Mouse (Mus musculus): ENCODE results near the gene Scube1. TPM values are rescaled to one million over a fixed set of nuclear protein-coding genes. Genes with fewer than 3 reads are reported as not detected.

The Scube1 gene
- polyA plus RNA-seq, 1 experiment from 2014 or later = 0.13 TPM

- no peak for DNase-seq (ENCODE audit: low spot score)
Measured at GRCm38 (mm10) chr15:83709889-83710774, 14.7 kb downstream of the Scube1 start.

DNA sequence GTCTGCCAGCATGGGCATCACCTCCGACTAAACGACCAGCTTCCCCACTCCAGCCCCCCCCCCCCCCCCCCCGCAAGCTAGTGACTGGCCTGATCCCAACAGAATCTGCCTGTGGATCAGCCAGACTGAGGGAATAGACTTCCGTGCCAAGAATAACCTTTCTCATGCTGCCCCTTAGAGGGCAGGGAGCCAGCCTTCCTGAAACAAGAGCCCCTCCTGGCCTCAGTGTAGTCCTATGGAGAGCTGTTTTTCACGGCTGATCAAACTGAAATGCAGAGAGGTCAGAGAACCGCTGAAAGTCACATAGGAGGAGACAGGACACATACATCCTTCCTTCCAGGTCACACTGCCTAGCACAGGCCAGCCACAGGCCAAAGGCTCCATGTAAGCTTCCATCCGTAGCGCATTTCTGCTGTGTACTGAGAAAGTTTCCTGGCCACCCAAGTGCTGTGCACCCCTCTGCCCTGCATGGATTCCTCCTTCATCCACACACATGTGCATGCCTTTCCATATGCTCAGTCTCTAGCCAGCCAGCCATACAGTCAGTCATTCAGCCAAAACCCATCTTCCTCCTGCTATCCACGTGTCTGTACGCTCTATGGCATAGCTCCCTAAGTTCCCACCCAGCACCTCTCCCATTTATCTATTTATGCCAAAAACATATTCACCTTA lies 18.2 kb downstream of the Scube1 start:
- DNase-seq (ENCODE audit: low spot score) = no peak

DNA sequence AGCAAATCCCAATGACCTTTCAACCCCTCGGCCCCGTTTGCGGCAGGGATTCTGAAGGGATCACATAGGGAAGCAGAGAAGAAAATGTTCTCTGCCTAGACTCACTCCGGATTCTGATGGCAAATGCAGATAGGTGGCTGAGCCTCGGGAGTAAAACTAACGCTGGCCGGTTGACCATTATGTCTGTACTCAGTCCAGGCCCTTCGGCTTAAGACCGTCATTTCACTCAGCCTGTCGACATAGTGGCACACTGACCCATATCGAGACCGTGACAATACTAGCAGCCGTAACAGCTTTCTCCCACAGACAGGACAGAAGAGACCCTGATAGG lies 24.3 kb downstream of the Scube1 start:
- no peak for DNase-seq (ENCODE audit: low spot score)

GRCm38 (mm10) chr15:83699834-83700592 lies 24.8 kb downstream of the Scube1 start:
- DNase-seq (ENCODE audit: low spot score) = no peak

DNA sequence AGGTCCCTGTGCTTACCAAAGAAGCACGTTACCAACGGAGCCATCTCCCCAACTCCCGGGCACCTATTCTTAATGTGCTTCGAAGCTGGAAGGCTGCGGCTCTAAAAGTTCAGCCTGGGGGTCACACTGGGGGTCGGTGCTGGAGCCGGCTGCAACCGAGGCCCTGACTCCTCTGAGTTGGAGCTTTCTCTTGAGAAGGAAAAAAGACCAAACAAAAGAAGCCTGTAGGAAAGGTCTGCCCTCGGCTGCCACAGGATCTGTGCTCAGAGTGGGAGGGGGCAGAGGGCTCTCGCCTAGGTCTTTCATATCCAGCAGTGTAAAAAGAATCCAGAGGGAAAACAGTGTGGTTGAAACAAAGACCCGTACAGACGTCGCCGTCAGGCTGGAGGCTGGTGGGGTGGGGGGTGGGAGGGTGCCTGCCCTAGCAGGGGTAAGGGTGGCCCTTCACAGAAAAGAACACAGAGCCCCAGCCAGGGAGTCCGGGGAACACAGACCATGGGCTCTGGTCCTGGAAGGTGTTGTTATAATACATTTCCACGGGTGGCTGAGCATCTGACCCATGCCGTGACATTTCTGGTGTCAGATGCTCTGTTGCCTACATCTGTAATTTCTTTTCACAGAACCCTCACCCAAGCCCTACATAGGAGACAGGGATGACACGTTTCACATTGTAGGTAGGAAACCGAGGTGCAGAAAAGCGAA lies 25.5 kb downstream of the Scube1 start:
- DNase-seq (ENCODE audit: low spot score) = no peak

DNA sequence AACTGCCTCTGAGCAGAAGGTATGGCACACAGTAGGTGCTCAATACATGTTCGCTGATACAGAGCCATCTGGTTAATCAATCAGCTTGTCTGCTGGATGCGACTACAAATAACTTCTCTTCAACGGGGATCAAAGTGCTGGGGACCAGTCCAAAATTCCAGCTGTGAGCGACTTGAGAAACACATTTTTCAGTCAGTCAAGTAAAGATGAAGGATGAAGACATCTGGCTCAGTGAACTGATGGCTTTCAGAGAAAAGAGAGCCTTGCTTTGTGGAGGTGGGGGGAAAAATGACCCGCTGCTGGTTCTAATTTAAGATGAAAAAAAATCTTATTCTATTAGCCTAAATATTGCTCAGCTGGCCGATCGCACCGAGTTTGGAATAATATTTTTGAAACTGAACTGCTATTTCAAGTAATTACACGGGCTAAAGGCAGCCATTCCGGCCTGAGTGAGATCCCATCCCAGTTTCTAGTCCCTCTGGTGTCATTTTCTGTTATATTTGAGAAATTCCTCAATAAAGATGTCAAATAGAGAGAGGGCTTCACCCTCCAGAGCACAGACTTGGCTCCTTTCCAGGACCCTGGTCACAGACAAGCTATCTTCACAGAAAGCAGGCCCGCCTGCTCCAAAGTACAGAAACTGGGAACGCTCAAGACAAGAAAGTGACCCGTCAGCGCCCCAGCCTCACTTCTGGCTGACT lies 28.0 kb downstream of the Scube1 start:
- DNase-seq (ENCODE audit: low spot score) = no peak

DNA sequence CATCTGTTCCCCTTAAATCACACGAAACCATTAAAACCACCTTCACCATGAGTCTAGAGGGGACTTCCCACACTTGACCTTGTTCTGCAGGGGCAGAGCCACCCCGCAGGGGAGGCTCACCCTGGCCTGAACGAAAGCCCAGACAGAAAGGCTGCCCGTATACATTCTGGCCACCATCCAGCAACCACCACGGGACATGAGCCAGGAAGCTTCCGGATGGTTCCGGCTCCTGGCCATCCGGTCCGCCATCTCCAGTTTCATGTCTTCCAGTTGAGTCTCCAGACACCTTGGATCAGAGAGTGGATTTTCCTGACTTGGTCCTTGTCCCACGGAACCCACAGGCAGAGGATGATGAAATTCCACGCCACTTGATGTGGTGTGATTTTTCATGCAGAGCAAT lies 29.7 kb downstream of the Scube1 start:
- DNase-seq (ENCODE audit: low spot score) = no peak

DNA sequence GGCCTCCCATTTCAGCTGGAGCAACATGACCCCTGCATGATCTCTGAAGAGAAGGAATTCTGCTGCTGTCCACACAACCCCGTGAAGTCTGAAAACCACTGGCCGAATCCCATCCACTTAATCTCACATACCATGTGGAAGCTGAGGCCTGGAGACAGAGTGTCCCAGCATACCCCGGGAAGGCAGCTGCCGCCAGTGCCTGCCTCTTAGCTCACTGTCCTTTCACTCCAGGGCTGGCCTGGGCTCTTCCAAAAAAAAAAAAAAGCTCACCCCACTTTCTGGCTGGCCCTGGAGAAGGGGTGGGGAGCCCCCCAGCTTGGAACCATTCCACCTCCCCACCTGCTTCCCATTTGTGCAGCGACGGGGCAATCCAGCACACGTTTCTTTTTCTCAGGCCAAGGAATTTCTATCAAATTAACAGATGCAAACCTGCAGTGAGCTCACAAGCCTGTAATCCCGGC lies 32.9 kb downstream of the Scube1 start:
- DNase-seq (ENCODE audit: low spot score) = no peak

DNA sequence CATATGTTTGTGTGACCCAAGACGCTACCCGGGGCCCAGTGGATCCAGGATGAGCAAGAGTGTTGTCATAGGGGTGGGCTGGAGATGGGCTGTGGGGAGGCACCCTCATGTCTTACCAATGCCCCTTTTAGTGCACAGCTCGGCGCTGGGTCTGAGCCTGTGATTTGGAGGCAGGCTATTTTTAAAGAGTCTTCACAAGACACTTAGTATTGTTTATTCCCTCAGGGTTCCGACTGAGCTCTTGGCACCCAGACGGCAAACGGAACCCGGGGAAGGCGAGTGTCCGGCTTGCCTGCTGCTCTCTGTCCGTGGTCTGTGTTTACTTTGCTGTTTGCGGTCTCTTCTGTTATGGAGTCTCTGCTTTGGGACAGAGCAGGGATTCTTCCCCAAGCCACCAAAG lies 34.9 kb downstream of the Scube1 start:
- no peak for DNase-seq (ENCODE audit: low spot score)

DNA sequence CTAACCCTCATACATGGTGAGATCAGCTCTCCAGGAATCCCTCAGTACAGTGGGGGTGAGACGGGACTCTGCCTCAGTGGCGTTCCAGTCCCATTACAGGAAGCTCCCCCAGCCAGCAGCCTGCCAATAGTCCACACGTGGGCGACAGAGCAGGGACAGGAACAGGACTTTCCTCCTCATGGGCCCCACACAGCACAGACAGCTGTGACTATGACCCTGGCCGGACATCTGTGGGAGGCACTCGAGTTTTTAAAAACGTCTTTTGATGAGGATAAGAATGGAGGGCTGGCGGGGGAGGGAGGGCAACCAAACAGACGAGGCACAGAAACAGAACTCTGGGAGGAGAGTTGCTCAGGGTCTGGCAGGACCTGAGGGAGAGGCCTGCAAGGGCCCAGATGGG lies 38.2 kb downstream of the Scube1 start:
- DNase-seq (ENCODE audit: low spot score) = no peak

- DNase-seq (ENCODE audit: low spot score) = no peak
Measured at GRCm38 (mm10) chr15:83685950-83686349, 38.9 kb downstream of the Scube1 start.

- DNase-seq (ENCODE audit: low spot score) = no peak
Measured at GRCm38 (mm10) chr15:83683051-83683561, 41.7 kb downstream of the Scube1 start.

GRCm38 (mm10) chr15:83680300-83680699 lies 44.5 kb downstream of the Scube1 start:
- DNase-seq (ENCODE audit: low spot score) = no peak

DNA sequence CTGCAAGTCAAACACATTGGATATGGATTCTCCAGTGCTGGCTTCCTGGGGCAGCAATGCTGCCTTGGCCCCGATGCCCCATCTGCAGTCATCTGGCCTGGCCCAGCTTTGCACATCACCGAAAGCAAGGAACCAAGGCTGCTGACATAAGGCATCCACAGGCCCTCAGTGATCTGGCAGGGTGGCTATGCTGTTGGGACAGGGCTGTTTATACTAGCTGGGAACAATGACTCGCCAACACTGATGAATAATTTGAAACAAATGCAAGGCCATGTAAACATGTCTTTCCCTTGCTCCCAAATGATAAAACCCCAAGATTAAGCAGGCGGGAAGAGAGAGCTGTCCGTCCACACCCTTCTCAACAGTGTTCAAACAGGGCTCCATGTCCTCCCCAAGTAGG lies 45.1 kb downstream of the Scube1 start:
- DNase-seq (ENCODE audit: low spot score) = no peak

DNA sequence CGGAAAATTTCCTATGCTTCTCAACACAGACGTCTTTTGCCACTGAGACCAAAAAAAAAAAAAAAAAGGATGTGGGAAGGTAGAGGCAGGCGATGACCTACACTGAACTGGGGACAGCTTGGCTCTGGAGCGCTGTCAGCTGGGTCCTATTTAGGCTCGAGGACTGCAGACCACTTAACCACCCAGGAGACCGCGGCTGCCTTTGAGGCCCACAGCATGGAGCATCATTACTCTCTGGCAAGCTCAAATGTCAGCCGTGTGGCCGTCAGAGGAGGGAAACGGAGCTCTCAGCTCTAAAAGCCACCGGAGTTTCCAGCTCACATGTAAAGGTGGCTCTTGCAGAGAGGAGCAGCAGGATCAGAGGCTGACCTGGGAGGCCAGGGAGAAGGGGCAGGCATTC lies 46.2 kb downstream of the Scube1 start:
- DNase-seq (ENCODE audit: low spot score) = no peak

DNA sequence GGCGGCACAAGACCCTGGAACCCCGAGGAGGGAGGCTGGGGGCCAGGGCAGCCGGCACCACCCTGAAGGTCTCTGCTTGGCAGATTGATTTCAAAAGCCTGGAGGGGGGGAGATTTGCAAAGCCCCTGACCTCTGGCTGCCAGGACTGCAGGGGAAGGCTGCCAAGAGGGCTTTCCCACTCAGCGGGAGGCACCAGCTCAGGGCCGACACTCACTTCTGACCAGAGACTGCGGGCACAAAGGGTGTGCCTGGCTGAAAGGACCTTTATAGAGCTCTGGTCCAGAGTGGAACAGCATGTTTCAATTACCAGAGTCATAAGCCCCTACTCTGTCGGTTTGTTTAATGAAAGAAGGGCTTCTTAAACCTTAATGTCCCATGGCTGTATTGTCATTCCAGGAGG lies 46.7 kb downstream of the Scube1 start:
- no peak for DNase-seq (ENCODE audit: low spot score)

DNA sequence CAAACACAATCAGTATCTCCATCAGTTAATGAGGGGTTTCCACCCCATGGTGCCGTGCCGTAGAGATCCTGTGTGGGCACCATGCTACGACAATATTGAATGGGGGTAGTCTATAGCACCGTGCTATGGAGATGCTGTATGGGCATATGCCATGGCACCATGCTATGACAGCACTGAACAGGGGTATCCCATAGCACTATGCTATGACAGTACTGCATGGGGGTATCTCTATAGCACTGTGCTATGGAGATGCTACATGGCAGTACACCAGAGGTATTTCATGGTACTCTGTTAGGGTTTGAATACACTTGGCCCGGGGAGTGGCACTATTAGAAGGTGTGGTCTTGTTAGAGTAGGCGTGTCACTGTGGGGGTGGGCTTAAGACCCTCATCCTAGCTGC lies 47.7 kb downstream of the Scube1 start:
- DNase-seq (ENCODE audit: low spot score) = no peak

DNA sequence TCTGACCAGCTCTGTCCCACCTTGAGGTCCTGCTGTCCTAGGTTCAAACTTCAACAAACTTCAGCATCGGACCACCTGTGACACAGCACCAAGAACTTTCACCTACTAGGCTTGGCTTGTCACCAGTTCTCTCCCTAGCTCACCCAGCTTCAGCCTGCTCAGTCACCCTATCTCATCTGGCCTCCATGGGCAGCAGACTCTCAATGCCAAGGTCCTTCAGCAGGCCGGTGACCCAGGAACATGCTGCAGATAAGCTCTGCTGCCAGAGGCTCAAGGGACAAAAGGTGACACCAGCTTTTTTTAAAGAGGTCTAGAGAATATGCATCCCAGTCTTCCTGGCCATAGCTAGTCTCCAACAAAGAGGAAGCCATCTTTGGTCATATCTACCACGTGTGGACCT lies 48.5 kb downstream of the Scube1 start:
- DNase-seq (ENCODE audit: low spot score) = no peak

- no peak for DNase-seq (ENCODE audit: low spot score)
Measured at GRCm38 (mm10) chr15:83673621-83674020, 51.2 kb downstream of the Scube1 start.

DNA sequence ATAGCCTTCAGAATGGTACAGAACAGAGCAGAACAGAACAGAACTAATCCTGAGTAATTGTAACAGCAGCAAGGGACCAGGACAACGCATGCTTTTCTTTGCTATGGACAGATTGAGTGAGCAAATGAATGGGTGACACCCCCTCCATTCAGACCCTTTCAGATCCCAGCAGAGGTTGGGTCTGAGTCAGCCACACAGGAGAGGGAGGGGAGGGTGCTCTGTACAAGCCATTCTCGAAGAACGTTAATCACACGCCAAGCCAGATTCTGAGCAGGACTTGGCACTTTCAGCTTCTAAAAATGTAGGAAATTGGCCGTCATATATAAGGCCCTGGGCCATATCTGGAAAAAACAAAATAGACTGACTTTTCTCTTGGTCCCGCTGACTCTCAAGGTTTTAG lies 57.3 kb downstream of the Scube1 start:
- no peak for DNase-seq (ENCODE audit: low spot score)

DNA sequence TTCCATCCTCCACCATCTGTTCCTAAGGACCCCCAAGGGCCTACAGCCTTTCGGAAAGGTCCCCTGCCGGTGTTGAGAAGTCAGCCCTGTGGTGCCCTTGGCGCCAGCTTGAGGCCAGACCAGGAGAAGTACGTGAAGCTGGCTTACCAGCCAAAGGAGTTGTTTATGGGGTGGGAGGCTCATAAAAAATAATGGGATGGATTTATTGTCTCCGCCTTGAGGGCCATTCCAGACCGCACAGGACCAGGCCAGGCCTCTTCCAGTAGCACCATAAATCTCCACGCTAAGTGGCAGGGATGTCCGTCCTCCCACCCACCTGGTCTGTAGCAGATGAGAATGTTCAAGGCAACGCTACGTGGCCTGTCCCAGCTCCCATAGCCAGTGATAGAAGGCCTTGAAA lies 58.4 kb downstream of the Scube1 start:
- no peak for DNase-seq (ENCODE audit: low spot score)

Measured in thymus, postnatal 0 days (tissue).